Mouse (Mus musculus): ENCODE results near the gene Rbfox1. TPM values are rescaled to one million over a fixed set of nuclear protein-coding genes. Genes with fewer than 3 reads are reported as not detected.

Gene Rbfox1
- polyA plus RNA-seq, 1 experiment from 2014 or later: 2.2 TPM

- WGBS: 67% methylated on average over 2 of the region's 2 CpGs
- Histone ChIP-seq H3K36me3 (no peaks in the 10 kb centered on the region), H3K9me3 (no peaks in the 10 kb centered on the region), H3K4me1 (0 out of 2 replicates have a peak, but pooled peaks cover 3% of the 10 kb centered on the region), H3K27me3 (no peaks in the 10 kb centered on the region), H3K27ac (no peak overlapping the region), H3K4me3 (no peak overlapping the region), H3K9ac (no peak overlapping the region), H3K4me2 (no peak overlapping the region)
- ATAC-seq (ENCODE audit: borderline replicate concordance, extremely low read depth, low FRiP score, low TSS enrichment): no peak
Measured at GRCm38 (mm10) chr16:7097071-7097470, 1211.9 kb downstream of the Rbfox1 start.

DNA sequence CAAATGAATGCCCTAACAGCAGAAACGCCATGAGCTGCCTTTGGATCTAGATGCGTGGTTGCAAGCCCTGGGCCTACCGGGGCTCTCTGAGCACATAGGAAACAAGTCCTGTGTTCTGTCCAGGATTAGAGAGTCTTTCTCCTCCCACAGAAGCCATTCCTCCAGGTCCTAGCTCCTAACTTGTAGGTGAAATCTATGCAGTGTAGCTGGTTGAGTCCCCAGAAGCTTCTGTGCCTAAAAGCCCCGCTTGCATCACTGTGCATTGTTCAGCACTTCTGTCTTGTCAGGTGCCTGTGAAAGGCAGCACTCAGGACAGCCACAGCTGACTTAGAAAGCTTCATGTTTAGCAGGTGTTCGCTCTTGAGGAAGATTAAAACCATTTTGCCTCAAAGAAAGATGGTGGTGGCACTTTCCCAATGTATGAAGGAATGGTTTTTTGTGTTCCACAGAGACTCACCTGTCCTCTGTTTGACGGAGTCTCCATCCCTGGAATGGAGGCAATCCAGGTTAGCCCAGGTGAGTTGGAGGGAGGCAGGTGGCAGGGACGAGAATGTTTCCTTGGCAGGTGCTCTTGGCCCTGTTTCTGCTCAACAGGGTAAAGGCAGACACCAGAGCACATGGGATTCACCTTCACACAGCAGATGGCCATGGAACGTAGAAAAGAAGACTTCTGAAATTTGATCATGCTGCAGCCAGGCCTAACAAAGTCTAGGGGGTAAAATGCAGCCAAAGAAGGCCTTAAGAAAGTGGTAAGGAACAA is 1213.0 kb downstream of the Rbfox1 start:
- no peak overlapping the region for H3K4me2 ChIP-seq
- no peaks in the 10 kb centered on the region for H3K9me3 ChIP-seq
- H3K9ac ChIP-seq: no peak overlapping the region
- H3K4me3 ChIP-seq: no peak overlapping the region
- no peak for ATAC-seq (ENCODE audit: borderline replicate concordance, extremely low read depth, low FRiP score, low TSS enrichment)
- H3K27me3 ChIP-seq: no peaks in the 10 kb centered on the region
- no peaks in the 10 kb centered on the region for H3K36me3 ChIP-seq
- 0 out of 2 replicates have a peak, but pooled peaks cover 3% of the 10 kb centered on the region for H3K4me1 ChIP-seq
- WGBS: 86% methylated on average over 8 of the region's 8 CpGs
- no peak overlapping the region for H3K27ac ChIP-seq

DNA sequence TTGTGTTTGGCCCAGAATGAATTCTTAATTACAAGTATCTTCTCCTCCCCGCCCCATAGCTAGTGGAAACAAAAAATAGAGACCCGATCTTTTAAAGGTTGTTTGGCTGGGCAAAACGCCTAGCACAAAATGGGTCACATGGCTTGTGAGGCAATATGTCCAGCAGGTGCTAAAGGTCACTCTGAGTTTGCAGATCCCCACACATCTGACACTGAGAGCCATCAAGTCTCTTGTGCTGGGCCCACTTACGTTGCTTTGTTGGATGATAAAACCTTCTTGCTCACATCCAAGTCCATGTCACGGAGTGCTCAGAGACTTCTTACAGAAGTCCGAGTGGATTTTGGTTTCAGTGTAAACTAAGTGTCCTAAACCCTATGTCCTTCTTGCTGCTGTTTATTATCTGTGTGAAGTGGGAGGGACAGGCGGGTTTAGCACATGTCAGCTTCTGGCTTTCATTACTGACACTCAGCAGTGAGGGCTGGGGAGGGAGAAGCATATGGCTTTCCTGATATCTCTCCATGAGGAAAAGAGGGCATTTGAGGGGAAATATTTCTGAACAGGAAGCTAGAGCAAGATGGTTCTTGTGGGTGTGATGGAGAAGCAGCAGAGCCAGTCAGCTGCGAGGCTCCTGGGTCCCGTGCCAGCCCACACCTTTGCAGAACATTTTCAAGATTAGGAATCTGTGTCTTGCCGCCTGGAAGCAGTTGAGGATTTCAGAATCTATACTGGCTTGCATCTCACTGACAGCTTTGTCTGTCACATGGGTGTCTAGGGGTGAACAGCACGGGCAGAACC is 1214.5 kb downstream of the Rbfox1 start:
- Histone ChIP-seq H3K9ac (no peak overlapping the region), H3K9me3 (no peaks in the 10 kb centered on the region), H3K27ac (no peak overlapping the region), H3K36me3 (no peaks in the 10 kb centered on the region), H3K4me3 (no peak overlapping the region), H3K4me2 (no peak overlapping the region), H3K4me1 (no peaks in the 10 kb centered on the region), H3K27me3 (no peaks in the 10 kb centered on the region)
- ATAC-seq (ENCODE audit: borderline replicate concordance, extremely low read depth, low FRiP score, low TSS enrichment): peak; percentile 83
- WGBS: 33% methylated on average over 11 of the region's 11 CpGs

GRCm38 (mm10) chr16:7102486-7102885 is 1217.3 kb downstream of the Rbfox1 start:
- 84% methylated on average over 1 of the region's 1 CpGs for WGBS
- H3K27ac ChIP-seq: no peak overlapping the region

GRCm38 (mm10) chr16:7103301-7103700 is 1218.1 kb downstream of the Rbfox1 start:
- ATAC-seq (ENCODE audit: borderline replicate concordance, extremely low read depth, low FRiP score, low TSS enrichment): no peak
- H3K4me1 ChIP-seq: no peaks in the 10 kb centered on the region
- H3K4me2 ChIP-seq: no peak overlapping the region
- H3K36me3 ChIP-seq: no peaks in the 10 kb centered on the region
- H3K9ac ChIP-seq: no peak overlapping the region
- no peak overlapping the region for H3K4me3 ChIP-seq
- WGBS: 70% methylated on average over 5 of the region's 5 CpGs
- H3K27me3 ChIP-seq: no peaks in the 10 kb centered on the region
- H3K27ac ChIP-seq: no peak overlapping the region
- H3K9me3 ChIP-seq: no peaks in the 10 kb centered on the region

More at GRCm38 (mm10) chr16:7102486-7102885, 1217.3 kb downstream of the Rbfox1 start:
- no peaks in the 10 kb centered on the region for H3K4me1 ChIP-seq
- H3K27me3 ChIP-seq: no peaks in the 10 kb centered on the region
- ATAC-seq (ENCODE audit: borderline replicate concordance, extremely low read depth, low FRiP score, low TSS enrichment): no peak
- no peaks in the 10 kb centered on the region for H3K9me3 ChIP-seq
- H3K4me2 ChIP-seq: no peak overlapping the region
- no peak overlapping the region for H3K4me3 ChIP-seq
- no peaks in the 10 kb centered on the region for H3K36me3 ChIP-seq
- no peak overlapping the region for H3K9ac ChIP-seq

DNA sequence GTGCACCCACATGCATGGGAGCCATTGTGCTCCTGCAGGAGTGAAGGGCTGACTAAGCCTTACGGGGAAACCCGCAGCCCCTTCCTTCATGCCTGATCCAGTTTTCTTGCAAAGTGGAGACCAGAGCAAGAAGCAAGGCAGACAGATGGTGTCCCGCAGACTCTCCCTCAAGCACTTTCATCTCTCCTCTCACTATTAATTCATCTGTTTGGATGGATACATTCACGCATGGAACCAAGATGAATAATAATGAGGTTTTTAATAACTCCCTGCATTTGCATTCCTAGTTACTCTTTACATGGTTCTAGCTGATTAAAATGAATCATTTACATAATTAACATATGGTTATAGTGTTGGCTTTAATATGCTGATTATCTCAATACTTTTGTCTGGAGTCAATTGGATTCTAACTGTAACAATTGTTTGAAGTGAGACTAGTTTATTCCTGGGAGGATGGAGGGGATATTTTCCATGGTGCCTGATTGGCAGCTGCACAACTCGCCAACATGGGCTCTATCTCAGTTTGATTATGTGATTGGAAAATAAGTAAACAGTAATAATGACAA is 1221.4 kb downstream of the Rbfox1 start:
- H3K36me3 ChIP-seq: no peaks in the 10 kb centered on the region
- no peak overlapping the region for H3K4me3 ChIP-seq
- H3K27me3 ChIP-seq: no peaks in the 10 kb centered on the region
- 88% methylated on average over 5 of the region's 5 CpGs for WGBS
- no peak overlapping the region for H3K27ac ChIP-seq
- no peak overlapping the region for H3K4me2 ChIP-seq
- H3K9me3 ChIP-seq: no peaks in the 10 kb centered on the region
- no peak overlapping the region for H3K9ac ChIP-seq
- no peak for ATAC-seq (ENCODE audit: borderline replicate concordance, extremely low read depth, low FRiP score, low TSS enrichment)
- H3K4me1 ChIP-seq: no peaks in the 10 kb centered on the region

GRCm38 (mm10) chr16:7115945-7116344 is 1230.8 kb downstream of the Rbfox1 start:
- ATAC-seq (ENCODE audit: borderline replicate concordance, extremely low read depth, low FRiP score, low TSS enrichment): no peak
- Histone ChIP-seq H3K9me3 (no peaks in the 10 kb centered on the region), H3K27ac (no peak overlapping the region), H3K4me2 (no peak overlapping the region), H3K4me3 (no peak overlapping the region), H3K36me3 (no peaks in the 10 kb centered on the region), H3K4me1 (no peaks in the 10 kb centered on the region), H3K9ac (no peak overlapping the region), H3K27me3 (no peaks in the 10 kb centered on the region)
- 38% methylated on average over 3 of the region's 3 CpGs for WGBS

DNA sequence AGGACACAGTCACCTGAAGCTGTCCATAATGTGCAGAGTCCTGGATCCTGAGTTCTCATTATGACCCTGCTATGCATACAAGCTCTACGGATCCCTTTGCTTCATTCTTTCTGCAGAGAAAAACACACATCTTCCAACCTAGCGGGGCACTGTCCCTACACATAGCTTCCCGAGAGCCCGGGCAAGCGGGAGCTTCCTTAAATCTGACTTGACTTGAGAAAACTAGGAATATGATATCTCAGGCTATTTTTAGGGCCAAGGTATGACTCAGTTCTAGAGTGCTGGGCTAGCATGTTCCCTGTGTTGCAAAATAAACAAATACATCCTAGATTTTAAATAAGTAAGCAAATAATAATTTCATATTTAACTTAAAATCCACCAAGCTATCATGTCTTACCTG is 1244.4 kb downstream of the Rbfox1 start:
- Histone ChIP-seq H3K36me3 (no peaks in the 10 kb centered on the region), H3K9me3 (no peaks in the 10 kb centered on the region), H3K27me3 (no peaks in the 10 kb centered on the region), H3K4me3 (no peak overlapping the region), H3K4me2 (no peak overlapping the region), H3K9ac (no peak overlapping the region), H3K4me1 (no peaks in the 10 kb centered on the region), H3K27ac (no peak overlapping the region)
- WGBS: 90% methylated on average over 5 of the region's 5 CpGs
- no peak for ATAC-seq (ENCODE audit: borderline replicate concordance, extremely low read depth, low FRiP score, low TSS enrichment)

DNA sequence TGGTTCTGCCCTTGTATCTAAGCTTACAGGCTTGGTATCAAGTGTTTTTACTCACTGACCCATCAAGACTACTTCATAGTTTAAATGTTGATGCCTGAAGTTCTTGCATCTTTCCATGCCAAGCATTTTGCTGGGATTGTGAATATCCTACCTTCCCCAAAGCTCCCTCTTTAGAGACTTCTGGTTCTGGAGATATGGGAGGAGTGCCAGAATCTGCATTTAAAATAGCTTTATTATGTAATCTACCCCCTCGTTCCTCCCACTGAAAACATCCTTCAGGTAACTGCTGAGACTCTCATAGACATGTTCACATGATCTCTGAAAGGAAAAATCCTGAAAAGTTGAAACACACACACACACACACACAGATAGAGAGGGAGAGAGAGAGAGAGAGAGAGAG is 1247.3 kb downstream of the Rbfox1 start:
- Histone ChIP-seq H3K4me2 (no peak overlapping the region), H3K36me3 (no peaks in the 10 kb centered on the region), H3K4me1 (no peaks in the 10 kb centered on the region), H3K27ac (no peak overlapping the region), H3K9ac (no peak overlapping the region), H3K27me3 (no peaks in the 10 kb centered on the region), H3K9me3 (no peaks in the 10 kb centered on the region), H3K4me3 (no peak overlapping the region)
- no peak for ATAC-seq (ENCODE audit: borderline replicate concordance, extremely low read depth, low FRiP score, low TSS enrichment)
- WGBS: 48% methylated on average over 1 of the region's 1 CpGs

DNA sequence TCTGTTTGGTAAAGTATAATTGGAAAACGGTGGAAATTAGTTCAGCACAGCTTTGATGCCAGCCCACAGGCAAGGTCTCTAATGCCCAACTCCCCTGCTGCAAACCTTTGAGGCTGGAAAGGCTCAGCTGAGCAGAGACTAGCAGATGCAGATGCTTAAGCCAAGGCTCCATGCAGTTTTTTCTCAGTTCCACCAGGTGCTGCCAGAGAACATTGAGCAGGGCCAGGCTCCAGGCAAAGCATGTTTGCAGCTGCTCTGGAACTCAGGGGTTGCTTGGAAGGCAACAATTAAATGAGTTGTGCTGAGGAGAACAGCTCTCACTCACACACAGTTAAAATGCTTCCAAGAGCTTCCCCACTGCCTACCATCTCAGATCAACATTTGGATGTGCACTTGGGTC is 1251.8 kb downstream of the Rbfox1 start:
- Histone ChIP-seq H3K4me3 (no peak overlapping the region), H3K4me1 (no peaks in the 10 kb centered on the region), H3K36me3 (no peaks in the 10 kb centered on the region), H3K27ac (no peak overlapping the region), H3K4me2 (no peak overlapping the region), H3K9me3 (no peaks in the 10 kb centered on the region), H3K9ac (no peak overlapping the region), H3K27me3 (no peaks in the 10 kb centered on the region)
- ATAC-seq (ENCODE audit: borderline replicate concordance, extremely low read depth, low FRiP score, low TSS enrichment): no peak
- WGBS: 54% methylated on average over 1 of the region's 1 CpGs

DNA sequence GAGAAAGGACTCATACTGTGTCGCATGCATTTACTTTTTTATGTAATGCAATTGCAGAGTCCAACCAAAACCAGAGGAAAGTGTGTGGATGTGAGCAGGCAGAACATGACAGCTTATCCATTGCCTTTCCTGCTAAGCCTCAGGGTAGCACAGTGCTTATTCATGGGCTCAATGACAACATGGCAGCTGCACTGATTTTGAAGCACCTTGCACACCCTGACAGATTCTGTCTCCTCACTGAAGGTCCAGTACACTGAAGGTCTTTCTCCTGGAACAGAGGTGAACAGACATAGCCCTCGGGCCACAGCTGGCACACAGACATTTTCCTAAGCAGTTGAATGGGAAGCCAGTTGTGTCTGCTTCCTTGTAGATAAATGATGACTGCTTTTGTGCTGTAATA is 1254.3 kb downstream of the Rbfox1 start:
- no peaks in the 10 kb centered on the region for H3K27me3 ChIP-seq
- no peaks in the 10 kb centered on the region for H3K36me3 ChIP-seq
- no peaks in the 10 kb centered on the region for H3K9me3 ChIP-seq
- H3K9ac ChIP-seq: no peak overlapping the region
- ATAC-seq (ENCODE audit: borderline replicate concordance, extremely low read depth, low FRiP score, low TSS enrichment): no peak
- no peak overlapping the region for H3K4me3 ChIP-seq
- 83% methylated on average over 2 of the region's 2 CpGs for WGBS
- no peaks in the 10 kb centered on the region for H3K4me1 ChIP-seq
- H3K4me2 ChIP-seq: no peak overlapping the region
- no peak overlapping the region for H3K27ac ChIP-seq

DNA sequence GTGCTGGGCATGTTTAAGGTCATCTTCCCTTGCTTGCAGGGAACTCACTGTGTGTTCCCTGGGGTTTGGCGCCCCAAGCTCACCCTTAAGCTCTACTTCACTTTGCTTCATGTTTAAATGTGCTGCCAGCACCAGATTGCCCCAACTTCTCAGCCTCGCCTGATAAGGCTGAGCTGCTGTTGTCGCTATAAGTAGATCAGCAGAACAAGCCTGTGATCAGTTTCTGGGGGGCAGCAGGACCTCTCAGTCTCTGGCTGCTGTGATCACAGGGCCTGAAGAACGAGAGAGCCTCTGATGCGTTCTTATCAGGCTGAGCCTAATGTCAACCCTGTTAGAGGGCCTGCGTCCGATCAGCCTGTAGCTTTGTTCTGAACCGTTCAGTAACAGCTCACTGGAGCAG is 1255.8 kb downstream of the Rbfox1 start:
- Histone ChIP-seq H3K36me3 (no peaks in the 10 kb centered on the region), H3K4me2 (no peak overlapping the region), H3K27me3 (no peaks in the 10 kb centered on the region), H3K9ac (no peak overlapping the region), H3K4me1 (no peaks in the 10 kb centered on the region), H3K27ac (no peak overlapping the region), H3K9me3 (no peaks in the 10 kb centered on the region), H3K4me3 (no peak overlapping the region)
- no peak for ATAC-seq (ENCODE audit: borderline replicate concordance, extremely low read depth, low FRiP score, low TSS enrichment)
- WGBS: 46% methylated on average over 8 of the region's 8 CpGs
